Mouse (Mus musculus): ENCODE results near the gene Igfbp4.

Igfbp4 gene

DNA sequence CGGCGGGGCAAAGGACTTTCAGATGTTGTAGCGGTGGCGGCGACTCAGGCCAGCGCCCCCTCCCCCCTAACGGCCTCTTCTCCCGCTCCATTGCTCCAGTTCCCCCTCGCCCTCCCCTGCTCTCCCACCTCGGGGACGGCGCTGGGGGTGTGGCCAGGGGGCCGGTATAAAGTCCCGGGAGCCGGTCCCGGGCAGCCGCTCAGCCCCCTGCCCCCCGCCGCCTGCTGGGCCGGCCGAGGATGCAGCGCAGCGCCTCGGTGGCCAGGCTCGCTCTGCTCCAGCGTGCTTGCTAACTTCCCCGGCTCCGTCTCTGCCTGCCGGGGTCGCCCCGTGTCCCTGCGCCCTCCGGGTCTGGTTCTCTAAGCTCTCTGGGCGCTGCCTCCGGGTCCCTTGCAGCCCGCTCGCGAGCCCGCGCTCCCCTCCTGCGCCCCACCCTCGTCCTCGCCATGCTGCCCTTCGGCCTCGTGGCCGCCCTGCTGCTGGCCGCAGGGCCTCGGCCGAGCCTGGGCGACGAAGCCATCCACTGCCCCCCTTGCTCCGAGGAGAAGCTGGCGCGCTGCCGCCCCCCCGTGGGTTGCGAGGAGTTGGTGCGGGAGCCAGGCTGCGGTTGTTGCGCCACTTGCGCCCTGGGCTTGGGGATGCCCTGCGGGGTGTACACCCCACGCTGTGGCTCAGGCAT is at the start of gene Igfbp4:
TSS of gene Igfbp4 (plus strand) at position 194 of the 679 bp plus-strand sequence.
- DNase-seq (ENCODE audit: low spot score), result no peak

DNA sequence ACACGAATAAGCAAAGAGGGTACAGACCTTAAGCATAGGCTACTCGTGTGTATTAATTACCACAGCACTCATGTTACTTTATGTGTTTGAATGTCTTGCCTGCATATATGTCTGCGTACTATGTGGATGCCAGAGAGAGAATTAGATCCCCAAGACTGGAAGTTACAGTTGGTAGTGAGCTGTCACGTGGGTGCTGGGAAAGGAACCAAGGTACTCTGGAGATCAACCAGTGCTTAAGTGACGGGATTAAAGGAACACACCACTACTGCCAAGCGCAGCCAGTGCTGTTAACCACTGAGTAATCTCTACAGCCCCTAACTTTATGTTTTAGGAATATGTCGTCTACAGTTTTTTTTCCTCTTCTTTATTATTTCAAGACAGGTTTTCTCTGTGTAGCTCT is 45.1 kb upstream of the Igfbp4 start:
- DNase-seq (ENCODE audit: low spot score), result no peak

DNA sequence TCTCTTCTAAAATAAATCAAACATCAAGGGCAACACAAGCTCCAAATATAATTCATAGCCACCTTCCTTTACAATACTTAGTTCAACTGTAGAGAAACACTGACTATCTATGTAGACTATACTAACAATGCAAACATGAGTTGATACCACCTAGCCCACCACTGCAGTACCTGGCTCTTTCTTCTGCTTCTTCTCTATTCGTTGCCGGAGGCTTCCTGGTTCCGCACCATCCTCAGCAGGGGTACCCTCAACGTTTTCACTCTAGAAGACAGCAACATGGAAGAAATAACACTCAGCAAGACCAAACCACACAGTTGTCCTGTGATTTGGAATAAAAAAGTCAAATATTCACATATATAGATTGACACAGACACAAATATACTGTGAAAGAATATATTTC is 43.4 kb upstream of the Igfbp4 start:
- DNase-seq (ENCODE audit: low spot score), result no peak

DNA sequence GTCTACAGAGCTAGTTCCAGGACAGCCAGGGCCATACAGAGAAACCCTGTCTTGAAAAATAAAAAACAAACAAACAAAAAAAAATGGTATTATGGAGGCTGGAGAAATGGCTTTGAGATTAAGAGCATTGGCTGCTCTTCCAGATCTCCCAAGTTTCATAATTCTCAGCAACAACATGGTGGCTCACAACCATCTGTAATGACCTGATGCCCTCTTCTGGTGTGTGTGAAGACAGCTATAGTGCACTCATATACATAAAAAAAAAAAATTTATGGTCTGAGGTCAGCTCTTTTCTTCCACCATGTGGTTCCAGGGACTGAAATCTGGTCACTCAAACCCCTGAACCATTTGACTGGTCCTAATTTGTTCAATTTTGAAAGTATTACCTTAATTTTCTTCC is 42.3 kb upstream of the Igfbp4 start:
- DNase-seq (ENCODE audit: low spot score), result no peak

DNA sequence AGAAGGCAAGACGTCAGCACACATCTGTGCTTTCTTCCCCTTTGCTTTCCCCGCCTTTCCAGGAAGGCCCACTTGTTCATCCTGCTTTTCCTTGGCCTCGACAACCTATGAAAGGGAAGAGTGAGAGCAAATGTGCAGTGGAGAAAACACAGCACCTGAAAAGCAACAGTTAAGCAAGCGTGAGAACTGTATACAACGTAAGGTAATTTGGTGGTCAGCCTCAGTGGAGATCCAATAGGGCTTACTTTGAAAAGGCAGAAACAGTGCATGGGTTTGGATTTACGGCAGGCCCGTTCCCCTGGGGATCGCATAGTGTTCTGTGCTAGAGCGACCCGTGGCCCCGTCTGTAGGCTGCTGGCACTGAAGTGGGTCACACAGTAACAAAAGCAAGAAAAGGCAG is 41.8 kb upstream of the Igfbp4 start:
- DNase-seq (ENCODE audit: low spot score), result no peak

DNA sequence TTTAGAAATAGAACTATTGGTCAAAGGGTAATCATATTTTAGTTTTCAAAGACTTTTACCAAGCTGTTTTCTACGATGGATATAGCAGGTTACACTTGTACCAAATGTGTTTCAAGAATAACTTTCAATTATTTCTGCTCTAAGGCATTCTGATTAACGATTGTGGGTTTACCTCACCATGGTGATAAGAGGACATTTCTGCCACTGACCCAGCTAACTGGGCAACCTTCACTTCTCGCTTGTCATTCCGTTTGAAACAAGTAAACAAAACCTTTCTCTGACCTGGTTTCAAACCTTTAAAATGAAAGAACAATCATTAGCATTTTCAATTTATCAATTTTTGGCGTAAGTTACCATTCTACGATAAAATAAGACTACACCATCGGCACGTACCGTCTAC is 34.3 kb upstream of the Igfbp4 start:
- no peak for DNase-seq (ENCODE audit: low spot score)

DNA sequence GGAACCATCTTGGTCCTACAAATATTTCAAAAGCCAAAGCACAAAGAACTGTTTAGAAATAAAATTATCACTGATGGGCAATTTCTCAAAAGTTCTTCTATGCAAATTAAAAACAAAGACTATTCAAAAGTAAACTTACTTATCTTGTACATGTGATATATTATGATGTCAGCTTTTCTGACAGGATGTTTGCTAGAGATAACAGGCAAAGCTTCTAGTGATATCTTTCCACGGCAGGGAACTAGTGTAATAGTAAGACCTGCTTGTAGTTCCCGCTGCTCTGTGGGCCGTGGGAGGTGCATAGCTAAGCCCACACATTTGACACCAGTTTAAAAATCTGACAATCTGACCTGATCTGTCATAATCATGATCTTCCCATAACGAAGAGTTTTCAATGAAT is 30.9 kb upstream of the Igfbp4 start:
- no peak for DNase-seq (ENCODE audit: low spot score)

DNA sequence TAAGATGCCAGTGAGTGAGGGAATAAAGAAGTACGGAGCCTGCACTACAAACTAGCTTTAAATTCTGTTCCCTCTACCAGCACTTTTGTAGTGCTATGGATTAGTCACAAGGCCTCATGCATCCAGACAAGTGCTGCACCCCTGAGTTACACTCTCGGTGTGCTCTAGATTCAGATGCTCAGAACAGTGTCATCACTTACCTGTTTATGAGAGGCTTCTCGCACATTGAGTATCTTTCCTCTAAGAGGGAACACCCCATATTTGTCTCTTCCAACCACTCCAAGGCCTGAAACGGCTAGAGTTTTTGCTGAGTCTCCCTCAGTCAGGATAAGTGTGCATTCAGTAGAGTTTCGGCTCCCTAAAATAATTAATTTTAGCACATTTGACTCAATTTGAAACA is 30.3 kb upstream of the Igfbp4 start:
- no peak for DNase-seq (ENCODE audit: low spot score)

DNA sequence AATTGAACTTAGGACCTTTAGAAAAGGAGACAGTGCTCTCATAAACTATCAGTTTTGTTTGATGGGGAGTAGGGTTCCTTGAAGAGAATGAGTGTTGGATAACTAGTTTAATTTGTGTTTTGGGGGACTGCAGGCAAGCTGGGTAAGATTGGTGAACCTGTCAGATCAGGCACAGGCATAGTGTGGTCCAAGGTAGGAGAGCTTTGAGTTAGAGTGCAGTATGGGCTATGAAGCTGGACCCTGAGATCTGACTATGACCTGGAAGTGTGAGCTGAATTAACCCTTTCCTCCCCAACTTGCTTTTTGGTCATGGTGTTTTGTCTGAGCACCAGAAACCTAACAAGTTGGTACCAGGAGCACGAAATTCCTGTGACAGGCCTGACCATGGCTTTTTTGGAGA is 27.2 kb upstream of the Igfbp4 start:
- DNase-seq (ENCODE audit: low spot score), result no peak

DNA sequence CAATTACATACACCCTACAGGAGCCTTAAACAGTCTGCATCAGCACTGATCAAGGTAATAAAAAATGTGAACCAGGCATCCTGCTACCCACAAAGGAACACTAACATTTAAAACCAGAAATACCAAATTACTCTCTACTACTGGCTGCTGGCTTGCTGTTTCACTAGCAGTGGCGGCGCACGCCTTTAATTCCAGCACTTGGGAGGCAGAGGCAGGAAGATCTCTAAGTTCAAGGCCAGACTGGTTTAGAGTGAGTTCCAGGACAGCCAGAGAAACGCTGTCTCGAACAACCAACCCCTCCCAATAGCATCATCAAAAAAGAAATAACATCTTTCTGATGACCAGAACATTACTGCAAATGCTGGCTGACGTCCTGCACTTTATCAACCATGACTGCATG is 21.2 kb upstream of the Igfbp4 start:
- DNase-seq (ENCODE audit: low spot score), result no peak

DNA sequence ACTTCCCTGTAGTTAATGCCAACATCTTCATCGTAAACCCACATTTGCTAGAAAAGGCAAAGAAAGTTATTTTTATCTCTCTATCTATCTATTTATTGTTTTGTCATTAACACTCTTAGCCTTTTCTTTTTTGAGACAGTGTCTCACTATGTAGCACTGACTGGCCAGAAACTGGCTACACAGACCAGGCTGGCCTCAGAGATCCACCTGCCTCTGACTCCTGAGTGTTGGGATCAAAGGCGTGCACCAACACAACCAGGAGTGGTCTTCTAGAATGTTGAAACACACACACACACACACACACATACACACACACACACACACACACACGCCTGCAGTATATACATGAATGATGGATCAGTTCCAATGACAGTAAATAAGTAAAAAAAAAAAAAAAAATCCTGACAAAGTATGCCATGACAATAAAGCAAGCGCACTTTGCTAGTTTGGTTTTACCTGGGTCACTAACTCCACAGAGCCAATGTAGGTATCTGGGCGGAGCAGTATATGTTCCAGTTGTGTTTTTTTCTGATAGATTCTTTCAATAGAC is 18.6 kb upstream of the Igfbp4 start:
- no peak for DNase-seq (ENCODE audit: low spot score)

DNA sequence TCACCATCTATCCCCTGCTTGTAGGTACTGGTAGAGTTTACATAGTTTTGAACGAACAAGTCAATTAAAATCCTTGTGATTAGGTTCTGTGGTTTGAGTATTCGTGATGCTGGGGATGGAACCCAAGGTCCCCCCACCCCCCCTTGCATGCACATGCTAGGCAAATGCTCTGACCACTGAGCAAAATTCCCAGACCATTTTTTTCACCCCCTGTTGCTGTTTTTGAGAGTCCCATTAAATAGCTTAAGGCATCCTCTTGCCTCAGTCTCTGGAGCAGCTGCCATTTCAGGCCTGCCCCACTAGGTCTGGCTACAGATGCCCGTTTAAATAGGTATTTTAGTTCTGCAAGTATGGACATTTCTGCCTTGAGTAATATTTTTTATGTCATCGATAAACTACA is 17.9 kb upstream of the Igfbp4 start:
- DNase-seq (ENCODE audit: low spot score), result no peak

DNA sequence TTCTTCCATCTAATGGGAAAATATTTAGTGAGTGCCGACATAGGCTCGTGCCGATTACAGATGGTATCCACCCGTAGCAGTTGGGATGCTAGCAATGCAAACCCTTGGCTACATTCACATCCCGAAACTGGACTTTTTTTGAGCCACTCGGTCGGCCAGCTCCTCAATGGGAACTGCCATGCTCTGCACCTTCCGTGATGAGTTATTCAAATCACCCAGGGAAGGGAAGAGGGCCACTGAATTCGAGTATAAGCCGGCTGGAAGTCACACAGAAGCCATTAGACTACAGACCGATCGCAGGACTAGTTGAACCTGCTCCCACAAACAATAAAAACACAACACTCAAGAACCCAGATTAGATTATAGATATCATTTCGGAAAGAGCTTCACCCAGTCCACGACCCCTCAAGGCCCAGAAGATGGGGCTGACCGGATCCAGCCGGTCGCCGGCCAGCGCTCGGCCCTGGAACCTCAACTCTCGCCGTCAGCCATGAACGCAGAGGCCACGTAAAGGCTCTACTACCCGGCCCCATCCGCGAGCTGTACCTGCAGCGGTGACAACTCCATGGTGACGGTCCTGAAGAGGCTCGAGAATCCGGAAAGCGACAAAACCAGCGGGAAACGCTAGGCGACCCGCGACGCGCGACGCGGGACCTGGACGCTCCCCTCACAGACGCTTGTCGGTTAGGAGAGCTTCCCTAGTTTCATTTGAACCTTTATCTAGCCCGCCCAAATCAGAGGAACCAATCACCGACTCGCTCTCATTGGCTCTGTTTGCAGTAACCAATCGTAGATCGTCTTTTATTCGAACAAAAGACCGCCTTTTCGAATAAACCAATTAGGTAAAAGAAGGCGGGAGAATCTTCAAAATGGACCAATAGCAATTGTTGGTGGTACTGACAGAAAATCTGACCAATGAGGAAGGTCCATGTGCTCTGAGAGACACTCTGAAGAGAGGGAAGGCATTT is 17.3 kb upstream of the Igfbp4 start, which contains the start of gene Top2a:
TSS of gene Top2a (minus strand) at position 690 of the 968 bp plus-strand sequence.
- DNase-seq (ENCODE audit: low spot score), result peak; percentile 97

DNA sequence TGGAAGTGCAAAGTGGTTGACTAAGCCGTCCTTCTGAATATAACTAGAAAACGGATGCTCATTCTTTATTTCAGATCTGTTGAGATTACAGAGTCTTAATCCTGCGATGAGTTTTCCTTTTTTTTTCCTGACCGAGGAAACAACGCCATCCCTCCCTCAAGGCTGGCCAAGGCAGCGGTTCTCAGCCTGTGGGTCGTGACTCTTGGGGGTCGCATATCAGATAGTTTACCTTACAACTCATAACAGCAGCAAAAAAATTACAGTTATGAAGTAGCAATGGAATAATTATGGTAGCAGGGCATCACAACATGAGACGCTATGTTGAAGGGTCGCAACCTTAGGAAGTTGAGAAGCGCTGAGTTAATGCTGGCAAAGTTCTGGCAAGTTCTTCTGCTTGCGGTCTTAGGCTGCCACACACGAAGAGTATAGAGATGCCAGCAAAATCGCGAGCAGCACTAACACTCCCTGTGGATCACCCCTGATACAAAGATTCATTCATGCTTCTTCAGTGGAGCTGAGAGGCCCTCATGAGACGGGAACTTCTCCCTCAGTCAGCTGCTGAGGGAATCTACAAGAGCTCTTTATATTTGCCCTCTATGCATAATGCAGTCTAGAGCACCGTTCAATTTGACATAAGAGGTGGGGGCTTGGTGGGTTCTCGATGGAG is 16.4 kb upstream of the Igfbp4 start:
- no peak for DNase-seq (ENCODE audit: low spot score)

DNA sequence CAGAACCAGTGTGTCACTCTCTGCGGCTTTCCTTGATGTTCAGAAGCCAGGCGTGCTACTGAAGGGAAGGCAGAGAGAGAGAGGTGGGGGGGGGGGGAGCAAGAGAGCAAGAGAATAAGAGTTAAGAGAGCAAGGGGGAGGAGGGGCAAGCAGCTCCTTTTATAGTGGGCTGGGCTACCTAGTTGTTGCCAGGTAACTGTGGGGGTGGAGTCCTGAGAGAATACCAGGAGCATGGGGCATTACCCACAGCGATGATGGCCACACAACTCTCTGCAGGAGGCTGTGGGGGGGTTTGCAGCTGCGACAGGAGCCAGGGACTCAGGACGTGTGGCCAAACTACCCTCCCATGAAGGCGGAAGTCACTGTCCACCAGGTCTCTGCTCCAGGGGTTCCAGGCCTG is 15.2 kb upstream of the Igfbp4 start:
- no peak for DNase-seq (ENCODE audit: low spot score)

DNA sequence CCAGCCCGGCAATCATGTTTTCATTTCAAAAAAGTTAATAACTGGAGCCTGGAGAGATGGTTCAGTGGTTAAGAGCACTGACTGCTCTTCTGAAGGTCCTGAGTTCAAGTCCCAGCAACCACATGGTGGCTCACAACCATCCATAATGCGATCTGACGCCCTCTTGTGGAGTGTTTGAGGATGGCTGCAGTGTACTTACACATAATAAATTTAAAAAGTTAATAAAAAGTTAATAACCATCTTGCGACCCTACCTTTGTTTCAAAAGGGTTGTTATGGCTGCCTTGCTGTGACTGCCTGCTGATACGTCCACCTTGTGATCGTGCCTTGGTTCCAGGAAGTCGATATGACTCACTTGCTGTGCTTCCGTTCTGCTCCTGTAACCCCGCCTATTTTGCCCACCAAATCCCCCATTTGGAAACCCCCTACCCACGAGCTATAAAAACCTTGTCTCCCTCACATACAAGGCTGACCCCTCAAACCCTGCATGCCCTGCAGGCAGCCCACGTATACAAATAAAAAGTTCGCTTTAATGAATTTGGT is 14.1 kb upstream of the Igfbp4 start:
- no peak for DNase-seq (ENCODE audit: low spot score)

DNA sequence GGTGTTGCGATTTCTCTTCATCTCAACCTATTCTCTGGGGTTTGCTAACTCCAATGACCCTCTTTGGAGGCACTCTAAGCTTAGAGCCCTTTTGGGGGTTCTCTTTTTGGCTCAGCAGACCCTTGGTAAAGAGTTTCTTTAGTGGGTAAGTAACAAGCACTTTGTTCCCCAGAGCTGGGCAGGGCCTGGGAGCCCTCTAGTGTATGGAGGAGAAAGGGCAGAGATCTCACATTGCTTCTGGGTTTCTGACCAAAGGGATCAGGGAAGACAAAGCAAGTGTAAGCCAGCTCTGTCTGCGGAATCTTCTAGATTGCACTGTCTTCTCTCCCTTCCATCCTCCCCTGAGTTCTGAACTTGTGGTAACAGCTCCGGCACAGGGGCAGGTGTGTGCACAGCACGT is 5.7 kb upstream of the Igfbp4 start:
- DNase-seq (ENCODE audit: low spot score), result no peak

DNA sequence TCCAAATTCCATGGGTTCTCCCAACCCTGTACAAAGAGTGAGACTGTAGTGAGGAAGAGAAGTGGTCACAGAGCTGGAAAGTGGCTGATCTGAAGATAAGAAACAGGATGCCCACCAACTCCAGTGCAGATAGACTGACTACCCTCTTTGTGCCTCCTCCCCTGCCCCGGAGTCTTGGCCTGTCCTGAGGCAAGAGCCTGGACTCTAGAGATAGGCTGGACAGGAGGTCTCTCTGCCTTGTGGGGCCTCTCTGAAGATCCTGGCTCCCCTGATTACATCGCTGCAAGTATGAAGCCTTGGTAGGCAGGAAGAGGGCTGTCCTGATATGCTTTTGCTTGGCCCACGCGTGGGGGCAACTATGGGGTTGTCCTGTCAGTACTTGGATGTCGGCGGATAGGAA is 4.8 kb upstream of the Igfbp4 start:
- DNase-seq (ENCODE audit: low spot score), result no peak

DNA sequence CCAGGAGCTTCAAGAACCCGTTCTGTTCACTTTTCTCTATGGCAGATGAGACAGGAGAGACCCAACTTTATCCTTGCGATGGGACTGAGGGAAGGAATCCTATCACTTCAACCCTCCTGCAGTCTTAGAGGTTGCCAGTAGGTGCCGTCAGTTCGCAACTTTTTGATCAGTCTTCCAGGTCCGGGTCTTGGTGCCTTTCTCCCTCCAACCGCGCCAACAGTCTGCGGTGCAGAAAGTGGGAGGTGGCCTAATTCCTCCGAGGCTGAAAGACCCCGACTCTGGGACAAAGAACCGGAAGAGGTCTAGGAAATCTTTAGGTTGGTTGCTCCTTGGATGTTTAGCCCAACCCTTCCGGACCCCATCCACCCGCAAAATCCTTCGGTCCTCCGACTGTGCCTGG is 1.3 kb upstream of the Igfbp4 start:
- peak; percentile 50 for DNase-seq (ENCODE audit: low spot score)

DNA sequence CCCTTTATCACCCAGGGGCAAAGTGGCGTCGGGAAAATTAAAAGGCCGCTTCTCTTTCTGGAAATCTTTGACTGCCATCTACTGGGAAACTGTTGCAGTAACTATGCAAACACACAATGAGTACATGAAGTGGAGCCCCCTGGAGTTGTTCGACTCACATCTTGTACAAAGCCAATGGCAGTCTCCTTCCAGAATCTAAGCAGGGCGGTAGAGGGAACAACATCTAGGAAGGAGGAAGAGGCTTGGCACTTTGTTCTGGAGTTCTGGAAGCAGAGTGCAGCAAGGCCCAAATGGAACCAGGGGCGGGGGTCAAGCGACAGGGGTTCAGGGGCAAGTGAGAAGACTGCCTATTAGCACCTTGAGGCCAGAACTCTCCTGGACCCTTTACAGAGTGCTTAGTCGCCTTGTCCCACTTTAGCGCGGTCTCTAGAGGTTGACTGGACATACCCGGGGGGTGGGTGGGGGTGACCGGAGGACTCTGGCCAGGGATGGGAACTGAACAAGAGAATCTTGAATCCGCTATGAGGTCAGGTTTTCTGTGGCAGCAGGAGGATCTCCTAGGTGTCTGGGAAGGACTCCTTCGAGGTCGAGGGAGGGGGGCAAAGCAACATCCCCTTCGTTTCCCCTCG is 584 bp upstream of the Igfbp4 start:
- no peak for DNase-seq (ENCODE audit: low spot score)

DNA sequence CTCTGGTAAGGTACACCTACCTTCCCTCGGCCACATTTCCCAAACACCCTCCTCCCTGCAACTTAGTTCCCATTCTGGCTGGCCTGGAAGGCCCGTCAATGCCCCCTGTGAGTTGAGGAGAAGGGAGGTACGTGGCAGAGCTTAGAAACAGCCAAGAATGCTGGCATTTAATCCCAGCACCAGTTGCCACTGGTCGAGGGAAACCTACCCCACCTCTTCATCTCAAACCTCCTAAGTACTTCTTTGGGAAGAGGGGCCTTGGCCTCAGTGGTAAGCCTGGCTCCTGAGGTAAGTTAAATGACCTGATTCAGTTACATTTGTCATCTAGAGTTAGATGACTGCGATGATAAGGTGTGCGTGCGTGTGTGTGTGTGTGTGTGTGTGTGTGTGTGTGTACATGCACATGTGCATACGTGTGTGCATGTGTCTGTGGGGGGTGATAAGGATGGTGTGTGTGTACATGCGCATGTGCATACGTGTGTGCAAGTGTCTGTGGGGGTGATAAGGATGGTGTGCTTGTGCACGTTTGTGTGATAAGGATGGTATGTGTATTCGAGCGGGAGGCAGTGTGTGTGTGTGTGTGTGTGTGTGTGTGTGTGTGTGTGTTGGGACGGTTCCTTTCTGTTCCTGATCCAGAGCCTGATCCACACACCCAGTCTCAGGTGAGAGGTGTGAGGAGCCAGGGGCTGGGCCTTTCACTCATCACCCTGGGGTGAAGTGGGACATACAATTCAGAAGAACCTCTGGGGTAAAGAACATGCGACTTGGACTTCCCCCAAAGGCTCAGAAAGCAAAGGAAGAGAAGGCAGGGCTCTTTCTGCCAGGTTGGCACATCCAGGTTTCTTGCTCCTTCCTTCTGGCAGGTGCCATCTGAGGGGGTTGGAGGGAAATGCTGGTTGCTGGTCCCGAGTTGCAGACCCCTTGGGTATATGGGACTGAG is 1.1 kb downstream of the Igfbp4 start:
- no peak for DNase-seq (ENCODE audit: low spot score)
